Mouse (Mus musculus) heart, adult 8-10 months (tissue): Measurements from ENCODE around the gene Adam19. TPM values are rescaled to one million over a fixed set of nuclear protein-coding genes. Genes with fewer than 3 reads are reported as not detected.
"Not testable (repeated sequence)": the region's sequence is repeated elsewhere in the genome, so short reads cannot be mapped to it uniquely, and the experiment has no call there.

ENCODE experiments used
- DNase-seq: peaks from one replicate; pipeline ENCODE4 v3.0.0; 2022; ENCODE audit warnings: low spot score
- total RNA-seq, 4 experiments: library from RNA; stranded (reverse); gene quantifications; 2 replicates each; pipeline ENCODE4 v1.2.4; 2022

Gene Adam19
- total RNA-seq, 4 experiments from 2014 or later, result 17.7 to 42.4 (median 24.0) TPM

DNA sequence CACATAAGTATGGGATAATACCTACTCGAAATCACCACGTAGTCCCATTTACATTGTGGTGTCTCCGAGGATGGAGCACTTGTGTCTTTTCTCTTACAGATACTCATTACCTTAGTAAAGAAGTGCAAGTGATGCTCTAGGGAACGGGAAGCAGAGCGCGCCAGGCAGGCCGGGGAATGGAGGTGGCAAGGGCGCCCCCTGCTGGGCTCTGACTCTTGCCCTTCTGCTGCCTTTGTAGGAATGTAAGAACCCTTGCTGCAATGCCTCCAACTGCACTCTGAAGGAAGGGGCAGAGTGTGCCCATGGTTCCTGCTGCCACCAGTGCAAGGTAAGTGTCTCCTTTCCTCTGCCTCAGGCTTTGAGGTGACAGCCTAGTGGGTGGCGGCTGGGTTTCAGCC lies 72.8 kb downstream of the Adam19 start:
- peak; percentile 86 for DNase-seq

DNA sequence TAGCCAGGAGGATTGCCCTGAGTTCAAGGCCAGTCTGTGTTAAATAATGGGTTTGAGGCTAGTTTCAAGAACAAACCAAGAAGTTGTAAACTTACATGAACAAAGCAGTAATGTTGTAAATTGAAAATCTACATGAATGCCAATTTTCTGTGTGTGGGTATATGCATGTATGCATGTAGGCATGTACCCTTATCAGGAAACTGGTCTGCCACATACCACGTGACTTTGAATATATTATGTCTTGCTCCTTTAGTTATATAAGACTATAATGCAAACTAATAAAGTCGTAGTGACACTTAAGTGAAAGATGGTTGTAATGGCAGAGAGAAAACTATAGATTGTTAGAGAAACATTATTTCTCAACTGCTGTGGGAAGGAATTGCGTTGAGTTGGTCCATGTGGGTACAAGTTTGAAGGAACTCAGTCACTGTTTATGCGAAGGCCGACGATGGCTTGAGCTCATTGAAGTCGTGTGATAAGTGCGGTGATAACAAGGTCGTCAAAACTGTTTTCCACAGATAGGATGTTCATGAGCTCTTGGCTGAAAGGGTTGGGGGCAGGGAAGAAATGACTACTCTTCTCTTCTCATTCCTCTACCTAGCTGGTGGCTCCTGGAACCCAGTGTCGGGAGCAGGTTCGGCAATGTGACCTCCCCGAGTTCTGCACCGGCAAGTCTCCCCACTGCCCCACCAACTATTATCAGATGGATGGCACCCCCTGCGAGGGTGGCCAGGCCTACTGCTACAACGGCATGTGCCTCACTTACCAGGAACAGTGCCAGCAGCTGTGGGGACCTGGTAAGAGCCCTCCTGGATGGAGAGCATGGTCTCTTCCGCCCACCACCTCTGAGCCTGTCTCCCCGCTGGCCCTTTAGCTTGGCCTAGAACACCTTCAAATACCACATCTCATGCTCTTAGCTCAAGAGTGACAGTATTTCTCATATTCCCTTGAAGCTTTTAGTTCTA lies 75.5 kb downstream of the Adam19 start:
- DNase-seq, result no peak

DNA sequence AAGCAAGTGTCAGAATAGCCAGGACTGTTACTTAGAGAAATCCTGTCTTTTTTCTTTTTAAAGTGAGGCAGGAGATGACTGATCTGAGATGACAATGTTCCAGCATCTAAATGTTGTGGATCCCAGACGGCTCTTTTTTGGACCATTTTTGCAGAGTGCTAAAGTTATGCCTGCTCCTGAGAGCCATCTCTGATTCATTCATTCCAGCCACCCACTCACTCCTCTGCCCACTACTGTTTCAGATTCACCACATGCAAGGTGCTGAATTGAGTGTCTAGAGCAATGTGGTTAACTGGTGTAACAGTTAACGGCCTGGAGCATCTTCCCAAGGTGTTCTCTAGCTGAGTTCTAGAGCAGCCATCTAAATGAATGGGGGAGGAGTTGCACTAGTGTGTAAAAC lies 79.1 kb downstream of the Adam19 start:
- DNase-seq, result no peak

DNA sequence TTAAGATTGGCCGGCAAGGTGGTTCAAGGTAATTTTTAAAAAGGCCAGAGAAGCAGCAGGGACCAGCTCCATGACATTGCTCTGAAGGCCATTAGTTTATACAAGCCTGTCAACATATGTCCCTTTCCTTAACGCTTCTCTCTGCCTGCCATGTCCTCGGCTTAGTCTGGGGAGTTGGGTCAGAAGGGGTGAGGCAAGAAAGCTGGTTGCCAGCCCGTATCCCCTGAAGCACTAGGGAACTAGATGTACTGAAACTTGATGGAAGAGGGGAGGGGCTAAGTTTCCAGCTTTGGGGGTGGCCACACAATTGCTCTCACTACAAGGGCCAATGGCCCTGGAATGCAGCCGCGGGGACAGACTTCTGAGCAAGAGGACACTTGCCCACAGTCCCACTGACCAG lies 87.5 kb downstream of the Adam19 start:
- DNase-seq, result no peak

DNA sequence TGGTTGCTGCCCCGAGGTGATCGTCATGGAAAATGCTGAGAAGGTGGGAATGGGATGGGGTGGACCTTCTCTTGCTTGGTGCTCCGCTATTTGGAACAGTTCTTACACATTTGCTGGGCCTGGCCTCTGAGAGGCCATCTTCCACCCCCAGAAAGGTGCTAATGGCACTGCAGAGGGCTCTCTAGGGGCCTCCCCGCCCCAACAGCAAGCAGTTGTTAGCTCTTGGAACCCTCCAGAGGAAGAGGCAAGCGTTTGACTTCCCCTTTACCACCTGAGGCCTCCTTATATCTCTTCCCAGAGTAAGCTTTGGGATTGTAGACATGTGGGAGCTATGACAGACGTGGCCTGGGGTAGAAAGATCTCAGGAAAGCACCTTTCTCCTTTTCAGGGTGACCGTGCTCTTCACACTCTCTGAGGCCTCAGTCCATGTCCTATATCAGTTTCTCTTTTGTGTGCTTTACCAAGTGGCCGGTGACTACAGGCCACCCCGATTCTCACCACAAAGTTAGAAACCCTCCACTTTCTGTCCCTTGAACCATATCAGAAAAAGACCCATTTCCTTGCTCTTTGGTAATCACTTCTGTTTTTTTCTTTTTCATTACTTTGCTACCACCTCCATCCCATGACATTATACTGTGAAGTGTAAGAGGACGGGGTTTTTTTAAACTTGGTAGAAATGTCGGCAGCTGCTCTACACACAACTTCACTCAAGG lies 89.5 kb downstream of the Adam19 start:
- no peak for DNase-seq

DNA sequence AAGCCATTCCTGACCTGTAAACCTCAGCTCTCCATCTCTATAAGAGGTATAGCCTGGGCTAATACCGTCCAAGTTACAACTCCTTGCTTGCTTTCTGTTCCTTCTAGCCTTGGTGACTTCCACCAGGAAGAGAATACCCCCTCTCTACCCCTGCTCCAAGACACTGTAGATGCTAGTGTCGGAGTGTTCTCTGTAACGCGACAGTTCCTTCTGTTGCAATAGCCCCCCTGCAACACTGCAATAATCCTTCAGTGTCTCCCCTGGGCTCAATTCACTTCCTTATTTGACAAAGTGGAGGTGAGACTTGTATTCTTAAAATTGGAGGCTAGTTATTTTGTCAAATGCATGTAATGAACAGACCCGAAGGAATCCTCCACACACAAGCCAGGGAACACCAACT lies 90.8 kb downstream of the Adam19 start:
- DNase-seq, result no peak

DNA sequence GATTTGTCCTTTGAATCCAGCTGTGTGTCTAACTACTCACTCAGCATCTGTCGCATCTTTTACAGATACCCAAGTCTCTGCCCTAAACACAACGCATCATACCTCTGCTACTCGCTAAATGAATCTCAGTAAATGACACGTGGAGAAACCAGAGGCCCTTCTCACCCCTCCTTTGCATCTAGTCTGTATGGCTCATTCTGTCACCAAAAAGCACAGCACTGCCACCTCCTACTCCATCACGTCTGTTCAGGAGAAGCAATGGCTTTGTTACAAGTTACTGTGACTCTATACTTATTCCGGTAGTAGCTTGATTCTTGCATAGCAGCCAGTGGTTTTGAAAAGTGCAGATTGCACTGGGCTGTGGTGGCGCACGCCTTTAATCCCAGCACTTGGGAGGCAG lies 101.2 kb downstream of the Adam19 start:
- DNase-seq, result no peak

DNA sequence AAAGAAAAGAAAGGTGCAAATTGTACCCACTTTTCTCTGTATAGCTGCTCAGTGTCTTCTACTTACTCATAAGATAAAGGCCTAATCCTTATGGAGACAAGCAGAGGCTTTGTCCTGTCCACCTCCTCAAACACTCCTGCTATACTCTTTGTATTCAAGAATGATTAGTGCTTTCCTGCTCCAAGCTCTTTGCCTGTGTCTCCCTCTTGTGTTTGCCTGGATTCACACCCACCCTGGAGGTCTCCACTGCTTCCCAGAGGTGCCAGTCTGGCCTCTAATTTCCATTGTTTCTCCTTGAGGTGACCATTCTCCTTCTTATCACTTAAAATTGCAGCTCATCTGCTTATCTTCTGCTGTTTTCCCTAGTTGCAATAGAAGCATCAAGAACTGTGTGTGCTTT lies 101.7 kb downstream of the Adam19 start:
- no peak for DNase-seq

DNA sequence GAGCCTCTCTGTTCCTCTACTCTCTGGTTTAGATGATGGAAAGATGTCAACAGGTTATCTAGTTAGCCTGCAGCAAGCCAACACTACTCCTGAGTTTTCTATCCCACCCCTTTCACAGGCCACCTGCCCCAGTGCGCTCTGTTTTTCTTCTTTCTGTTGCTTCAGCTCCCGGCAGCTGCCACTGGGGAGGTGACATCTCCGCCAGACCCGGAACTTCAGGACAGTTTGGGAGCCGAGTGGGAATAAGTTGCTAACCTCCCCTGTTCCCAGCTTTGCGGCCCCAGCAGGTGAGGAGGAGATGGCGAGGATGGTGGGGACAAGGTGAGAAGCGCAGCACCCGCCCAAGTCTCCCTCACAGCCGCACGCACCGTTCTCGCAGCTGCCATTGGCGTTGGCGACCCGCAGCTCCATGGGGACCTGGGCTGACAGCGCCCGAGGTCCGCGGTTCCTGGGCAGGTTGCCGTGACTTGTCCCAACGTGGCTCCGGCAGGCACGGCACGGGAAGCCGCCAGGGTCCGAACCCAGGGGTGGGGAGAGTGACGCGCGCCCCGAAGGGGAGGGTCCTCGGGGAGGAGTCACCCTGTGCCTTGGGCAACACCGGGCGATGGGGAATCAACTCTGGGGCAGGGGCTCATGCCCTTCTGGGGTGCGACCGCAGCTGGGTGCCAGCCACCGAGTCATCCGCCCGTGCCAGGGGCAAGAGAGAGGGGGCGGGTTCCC lies 110.2 kb downstream of the Adam19 start, which contains the start of gene Nipal4:
Gene Nipal4 (minus strand): TSS at position 643 of the 720 bp plus-strand sequence.
- no peak for DNase-seq

DNA sequence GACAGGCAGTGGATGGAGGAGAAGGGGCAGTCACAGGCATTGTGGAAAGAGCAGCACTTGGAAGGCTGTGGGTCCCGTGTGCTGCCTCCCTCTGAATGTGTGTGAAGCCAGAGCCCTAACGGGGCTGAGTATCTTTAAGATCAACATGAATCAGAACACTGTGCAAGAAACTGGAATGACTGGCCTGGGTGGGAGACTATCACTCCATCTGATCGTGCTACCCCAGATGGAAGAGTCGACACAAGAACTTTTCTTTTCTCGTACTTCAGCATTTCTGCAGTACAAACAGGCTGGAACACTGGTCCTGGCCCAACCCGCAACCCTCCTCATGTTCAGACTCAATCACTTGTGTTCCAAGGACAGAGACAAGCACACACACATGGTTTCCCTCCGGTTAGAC lies 112.7 kb downstream of the Adam19 start:
- no peak for DNase-seq

DNA sequence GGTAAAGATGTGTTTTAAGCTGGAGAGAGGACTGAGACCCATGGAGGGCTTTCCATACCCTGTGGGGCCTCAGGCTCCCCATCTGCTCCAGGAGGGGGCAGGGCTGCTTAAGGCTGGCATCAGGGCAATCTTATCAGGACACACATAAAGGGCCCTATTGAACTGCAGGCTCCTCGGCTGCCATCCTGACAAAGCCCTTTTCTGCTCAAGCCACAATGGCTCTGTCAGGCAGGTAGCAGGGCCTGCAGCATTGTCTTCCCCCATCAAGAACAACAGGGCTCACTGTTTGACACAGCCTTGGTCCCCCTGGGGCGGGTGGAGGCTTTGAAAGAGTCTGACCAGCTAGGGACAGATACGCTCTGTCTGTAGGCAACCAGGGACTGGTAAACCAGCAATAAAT lies 114.1 kb downstream of the Adam19 start:
- DNase-seq, result no peak

DNA sequence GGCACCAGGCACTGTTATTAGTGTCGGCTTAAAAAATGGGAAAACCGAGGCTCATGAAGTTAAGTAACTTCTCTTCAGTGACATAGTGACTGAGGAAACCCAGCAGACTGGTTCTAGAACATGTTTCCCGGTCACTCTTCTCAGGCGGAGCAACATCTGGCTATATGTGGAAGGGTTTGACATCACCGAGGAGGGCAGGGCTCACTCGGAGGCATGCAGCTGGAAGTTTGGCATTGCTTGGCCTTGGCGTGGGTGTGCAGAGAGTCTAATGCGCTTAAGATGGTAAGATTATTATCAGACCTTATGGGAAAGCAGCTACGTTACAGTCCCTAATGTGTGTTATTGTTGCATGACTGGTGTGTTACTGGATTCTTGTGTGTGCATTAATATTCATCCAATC lies 116.3 kb downstream of the Adam19 start:
- no peak for DNase-seq

DNA sequence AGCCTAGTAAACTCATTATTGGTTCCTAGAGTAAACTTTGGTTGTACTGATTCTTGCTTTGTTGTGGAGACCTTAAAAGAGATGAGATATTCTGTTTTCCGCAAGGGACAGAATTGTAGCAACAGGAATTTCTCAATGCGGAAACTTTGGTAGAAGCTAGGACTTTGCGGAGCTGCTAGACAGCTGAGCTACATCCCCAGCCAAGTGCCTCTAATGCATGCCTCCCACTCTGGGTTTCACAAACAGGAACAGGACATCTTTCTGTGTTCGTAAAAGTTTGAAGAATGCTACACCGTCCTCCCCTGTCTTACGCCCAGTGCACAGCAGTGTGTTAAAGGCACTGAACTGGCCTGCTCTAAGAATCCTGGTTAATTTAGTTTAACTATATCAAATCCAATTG lies 120.4 kb downstream of the Adam19 start:
- DNase-seq, result no peak

DNA sequence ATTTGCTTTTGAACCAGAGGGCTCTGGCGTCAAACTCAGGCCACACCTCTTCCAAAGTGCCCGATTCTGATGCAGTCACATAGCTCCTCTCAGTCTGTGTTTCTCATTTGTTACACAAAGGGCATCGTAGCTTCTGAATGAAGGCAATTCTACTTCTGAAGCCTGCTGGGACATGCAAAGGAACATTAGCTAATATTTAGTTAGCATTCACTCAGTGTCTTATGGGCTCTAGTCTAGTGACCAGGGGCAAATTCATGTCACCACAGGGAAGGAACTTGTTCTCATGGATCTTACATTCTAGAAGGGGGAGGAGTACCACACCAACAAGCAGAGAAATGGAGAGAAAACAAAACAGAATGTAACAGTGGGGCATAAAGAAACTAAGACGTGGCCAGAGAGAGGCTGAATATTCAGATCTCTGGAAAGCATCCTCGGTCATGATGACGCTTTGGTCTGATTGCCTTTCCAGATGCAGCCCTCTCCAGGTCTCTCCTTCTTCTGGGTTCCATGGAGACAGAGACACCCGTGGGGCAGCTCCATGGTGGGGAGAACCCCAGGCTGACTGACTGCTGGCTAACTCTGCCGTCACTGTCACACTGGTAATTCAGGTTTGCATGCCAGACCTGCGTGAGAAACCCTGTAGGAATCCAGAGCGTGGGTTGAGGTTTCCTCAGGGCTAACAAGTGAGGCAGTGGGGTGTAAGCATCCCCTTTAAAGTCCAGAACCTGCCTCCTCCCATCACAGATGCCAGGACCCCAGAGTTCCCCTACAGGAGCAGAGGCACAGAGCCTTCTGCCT lies 121.7 kb downstream of the Adam19 start:
- DNase-seq, result no peak

DNA sequence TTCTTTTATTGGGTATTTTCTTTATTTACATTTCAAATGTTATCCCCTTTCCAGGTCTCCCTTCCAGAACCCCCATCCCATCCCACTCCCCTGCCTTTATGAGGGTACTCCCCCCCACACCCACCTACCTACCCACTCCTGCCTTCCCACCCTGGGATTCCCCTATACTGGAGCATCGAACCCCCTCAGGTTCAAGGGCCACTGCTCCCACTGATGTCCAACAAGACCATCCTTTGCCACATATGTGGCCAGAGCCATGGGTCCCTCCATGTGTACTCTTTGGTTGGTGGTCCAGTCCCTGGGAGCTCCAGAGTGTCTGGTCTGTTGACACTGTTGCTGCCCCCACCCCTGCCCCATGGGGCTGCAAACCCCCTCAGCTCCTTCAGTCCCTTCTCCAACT lies 126.2 kb downstream of the Adam19 start:
- DNase-seq, result not testable (repeated sequence)

DNA sequence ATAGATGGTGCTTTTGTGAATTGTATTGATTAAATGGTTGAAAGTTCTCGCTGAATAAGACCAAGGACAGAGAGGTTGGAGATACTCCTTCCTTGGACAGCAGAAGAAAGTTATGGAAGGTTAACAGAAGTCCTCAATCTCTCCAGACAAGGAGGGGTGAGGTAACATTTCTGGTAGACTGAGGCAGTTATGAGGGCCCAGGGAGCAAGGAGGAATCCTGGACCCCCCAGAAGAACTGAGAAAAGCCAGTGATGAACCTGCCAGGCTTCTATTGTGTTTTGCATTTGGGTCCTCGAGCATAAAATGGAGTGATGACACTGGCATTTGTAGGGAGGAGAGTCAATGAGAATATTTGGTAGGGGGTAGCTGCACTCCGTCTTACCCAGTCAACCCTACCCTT lies 129.2 kb downstream of the Adam19 start:
- no peak for DNase-seq

DNA sequence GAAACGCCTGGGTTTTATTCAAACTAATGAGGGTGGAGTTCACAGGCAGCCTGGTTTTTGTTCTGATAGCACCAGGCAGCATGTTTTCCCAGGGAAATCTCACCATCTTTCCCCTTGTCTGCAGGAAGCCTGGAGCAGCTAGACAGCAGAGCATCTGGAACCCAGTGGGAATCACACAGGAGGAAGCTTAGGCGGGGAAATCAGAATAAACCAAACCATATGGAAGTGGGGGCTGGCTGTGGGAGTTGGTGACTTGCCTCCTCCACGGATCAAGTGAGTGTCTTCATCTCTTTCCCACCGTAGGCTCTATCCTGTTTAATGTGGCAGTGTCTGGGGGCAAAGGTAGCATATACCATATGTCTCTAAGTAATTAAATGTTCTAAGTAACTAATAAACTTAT lies 129.7 kb downstream of the Adam19 start:
- no peak for DNase-seq

DNA sequence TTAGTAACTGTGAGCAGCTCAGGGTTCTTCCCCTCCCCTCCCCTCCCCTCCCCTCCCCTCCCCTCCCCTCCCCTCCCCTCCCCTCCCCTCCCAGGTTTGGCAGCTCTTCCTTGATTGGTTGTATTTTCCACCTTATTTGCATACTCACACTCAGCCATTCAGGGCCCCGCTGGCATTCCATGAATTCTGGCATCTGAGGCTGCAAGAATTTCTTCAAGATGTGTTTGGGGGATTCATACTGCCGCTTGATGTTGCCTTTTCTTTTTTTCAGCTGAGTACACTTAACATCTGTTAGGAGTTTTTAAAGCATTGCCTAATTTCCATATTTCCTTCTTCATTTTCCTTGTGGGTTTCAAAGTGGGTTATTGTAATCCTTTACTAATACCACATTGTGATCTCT lies 132.5 kb downstream of the Adam19 start:
- no peak for DNase-seq

DNA sequence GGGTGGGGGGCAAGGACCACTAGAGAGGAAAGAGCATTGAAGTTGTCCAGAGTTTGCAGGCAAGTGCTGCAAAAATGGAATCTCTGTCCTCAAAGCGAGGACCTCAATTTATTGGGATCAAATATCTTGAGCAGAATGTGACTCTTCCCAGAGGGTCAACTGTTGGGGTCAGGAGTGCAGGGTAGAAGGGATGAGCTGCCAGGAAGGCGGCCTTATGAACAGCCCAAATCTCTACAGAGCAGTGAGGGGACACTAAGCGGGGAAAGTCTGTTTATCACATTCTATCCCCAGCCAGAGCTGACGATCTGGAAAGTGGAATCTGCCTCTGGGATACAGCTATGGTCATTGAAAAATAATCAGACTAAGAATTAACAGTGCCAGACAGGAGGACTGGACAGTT lies 138.4 kb downstream of the Adam19 start:
- no peak for DNase-seq
